Mouse (Mus musculus) T-helper 1 cell (primary cell): Measurements from ENCODE around the gene Aym1.

ENCODE experiments used
- in situ Hi-C: fragments of 300-600 bp; cut with MboI, MseI; formaldehyde crosslinking; loops from one replicate; pipeline ENCODE4 v1.15.1; 2025; ENCODE audit warnings: high pct_unique_total_duplicates

Aym1 gene

DNA sequence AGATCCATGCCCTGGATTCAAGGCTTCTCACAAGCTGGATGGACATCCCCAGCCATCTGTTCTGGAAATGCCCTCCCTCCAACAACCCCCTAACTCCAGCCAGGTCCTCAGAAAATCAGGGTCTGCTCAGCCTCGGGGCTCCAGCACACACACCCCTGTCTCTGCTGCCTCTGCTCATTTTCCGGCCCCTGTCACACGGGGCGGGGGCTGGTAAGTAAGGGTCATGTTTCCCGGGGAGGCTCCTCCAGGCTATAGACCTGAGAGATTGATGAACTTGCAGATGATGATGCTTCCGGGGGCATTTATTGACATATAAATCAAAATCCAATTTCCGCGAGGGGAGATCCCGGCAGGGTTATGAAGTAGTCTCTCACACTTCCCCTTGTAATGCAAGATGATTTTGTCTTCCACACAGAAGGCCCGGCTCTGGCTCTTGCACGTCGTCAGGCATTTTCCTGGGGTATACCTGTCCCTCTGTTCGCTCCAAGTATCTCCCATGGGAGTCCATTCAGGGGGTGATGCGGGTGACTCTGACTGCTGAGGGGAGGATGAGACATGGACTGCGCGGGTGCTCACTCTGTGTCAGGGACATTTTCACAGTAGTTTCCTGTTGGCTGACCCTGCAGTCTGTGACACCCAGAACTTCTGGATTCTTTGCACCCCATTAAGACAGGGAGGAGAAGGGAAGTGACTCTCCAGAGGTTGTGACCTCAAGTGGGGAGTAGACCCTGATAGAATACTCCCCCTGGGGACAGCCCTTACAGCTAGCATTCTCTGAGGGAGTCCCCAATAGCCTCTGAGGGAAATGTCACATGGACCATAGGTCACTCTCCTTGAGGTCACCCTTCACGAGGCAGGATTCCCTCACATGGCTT, 40.6 kb downstream of the Aym1 start:
- in situ Hi-C loops: loop anchor here (5.0 kb wide), 1 partner anchor 835 kb away; no protein-coding TSS in a partner anchor

DNA sequence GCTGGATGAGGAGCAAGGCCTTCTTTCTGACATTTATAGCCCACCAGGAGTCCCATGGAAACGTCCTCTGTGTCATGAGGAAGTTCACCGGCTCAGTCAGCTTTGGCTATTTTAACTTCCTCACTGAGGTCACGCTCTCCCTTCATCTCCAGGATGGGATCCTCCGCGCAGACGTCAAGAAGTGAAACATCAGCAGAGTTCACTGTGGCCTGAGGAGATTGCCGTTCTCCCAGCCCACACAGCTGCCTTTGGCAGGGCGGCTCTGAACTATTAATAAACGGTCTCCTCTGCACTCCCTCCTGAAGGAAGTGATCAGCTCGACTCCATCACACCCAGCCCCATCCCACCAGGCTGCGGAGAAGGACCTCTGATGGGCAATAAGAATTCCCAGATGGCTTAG, 45.6 kb downstream of the Aym1 start:
- in situ Hi-C loops: no loop called here

DNA sequence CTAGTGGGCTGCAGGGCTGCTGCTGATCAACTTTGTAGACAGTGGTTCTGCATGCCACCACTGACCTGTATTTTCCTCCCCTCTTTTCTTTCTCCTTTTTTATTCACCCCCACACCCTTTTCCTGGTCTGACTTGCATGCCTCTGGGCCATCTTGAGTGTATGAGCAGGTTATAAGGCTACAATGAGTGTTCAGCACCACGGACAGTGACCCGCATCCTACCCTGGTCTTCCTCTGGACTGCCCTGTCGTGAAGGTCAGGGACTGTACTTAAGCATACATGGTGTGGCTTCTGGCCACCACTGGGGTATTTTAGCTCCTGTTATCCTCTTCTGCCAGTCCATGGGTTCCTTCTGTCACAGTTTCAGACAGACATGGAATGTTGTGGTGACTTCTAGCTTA, 50.3 kb downstream of the Aym1 start:
- in situ Hi-C loops: no loop called here
